Mouse (Mus musculus): ENCODE results near the gene Plin2. TPM values are rescaled to one million over a fixed set of nuclear protein-coding genes. Genes with fewer than 3 reads are reported as not detected.
"Not testable (repeated sequence)": the region's sequence is repeated elsewhere in the genome, so short reads cannot be mapped to it uniquely, and the experiment has no call there.

Plin2 gene
- total RNA-seq, 2 experiments from 2014 or later = 16.3 to 16.4 TPM

- not testable (repeated sequence) for DNase-seq (ENCODE audit: low spot score in 2 of 2)
These were observed 35.5 kb downstream of the Plin2 start for GRCm38 (mm10) chr4:86634312-86634711.

GRCm38 (mm10) chr4:86632556-86632955 is 37.3 kb downstream of the Plin2 start:
- not testable (repeated sequence) for DNase-seq (ENCODE audit: low spot score in 2 of 2)

- no peak for DNase-seq (ENCODE audit: low spot score in 2 of 2)
These were observed 38.0 kb downstream of the Plin2 start for GRCm38 (mm10) chr4:86631831-86632230.

- DNase-seq (ENCODE audit: low spot score in 2 of 2) = not testable (repeated sequence)
These were observed 43.4 kb downstream of the Plin2 start for GRCm38 (mm10) chr4:86626496-86626895.

GRCm38 (mm10) chr4:86625463-86625862 is 44.4 kb downstream of the Plin2 start:
- DNase-seq (ENCODE audit: low spot score in 2 of 2) = no peak

GRCm38 (mm10) chr4:86622532-86622931 is 47.3 kb downstream of the Plin2 start:
- DNase-seq (ENCODE audit: low spot score in 2 of 2) = not testable (repeated sequence)

GRCm38 (mm10) chr4:86622116-86622515 is 47.7 kb downstream of the Plin2 start:
- no peak for DNase-seq (ENCODE audit: low spot score in 2 of 2)

GRCm38 (mm10) chr4:86620506-86620905 is 49.4 kb downstream of the Plin2 start:
- DNase-seq (ENCODE audit: low spot score in 2 of 2) = no peak

GRCm38 (mm10) chr4:86612289-86612620 is 57.6 kb downstream of the Plin2 start:
- no peak for DNase-seq (ENCODE audit: low spot score in 2 of 2)

GRCm38 (mm10) chr4:86611524-86612288 is 58.2 kb downstream of the Plin2 start, which contains the start of gene Haus6:
Gene Haus6, minus strand, starts transcription at chr4:86612055.
- DNase-seq (ENCODE audit: low spot score in 2 of 2) = peak; percentile 90 to 96

Other genes with a start within 250 kb of the Plin2 start
- gene Saxo1, start 111.7 kb downstream of the Plin2 start, total RNA-seq (2021) = not detected
- gene Rraga, start 94.4 kb downstream of the Plin2 start, total RNA-seq (2021) = 100 to 1,000 TPM; 138 to 139 TPM
- 1 to 10 TPM; 8.3 to 10.0 TPM for gene Haus6, start 58.0 kb downstream of the Plin2 start, total RNA-seq (2021)
- 10 to 100 TPM in 1 of 2 experiments, 1 to 10 TPM in 1; 10.0 to 10.5 TPM for gene Dennd4c, start 78.5 kb upstream of the Plin2 start, total RNA-seq (2021)
- 100 to 1,000 TPM; 499 to 504 TPM for gene Rps6, start 187.4 kb upstream of the Plin2 start, total RNA-seq (2021)
- gene Acer2, start 204.3 kb upstream of the Plin2 start, total RNA-seq (2021) = 1 to 10 TPM; 5.3 to 5.9 TPM

Measured in layer of hippocampus, adult 18-20 months (tissue).